Mouse (Mus musculus): ENCODE data around the gene Ap1m2. TPM values are rescaled to one million over a fixed set of nuclear protein-coding genes. Genes with fewer than 3 reads are reported as not detected.
"Not testable (repeated sequence)": the region's sequence is repeated elsewhere in the genome, so short reads cannot be mapped to it uniquely, and the experiment has no call there.

The Ap1m2 gene
- polyA plus RNA-seq, 1 experiment from 2014 or later: 2.2 TPM

DNA sequence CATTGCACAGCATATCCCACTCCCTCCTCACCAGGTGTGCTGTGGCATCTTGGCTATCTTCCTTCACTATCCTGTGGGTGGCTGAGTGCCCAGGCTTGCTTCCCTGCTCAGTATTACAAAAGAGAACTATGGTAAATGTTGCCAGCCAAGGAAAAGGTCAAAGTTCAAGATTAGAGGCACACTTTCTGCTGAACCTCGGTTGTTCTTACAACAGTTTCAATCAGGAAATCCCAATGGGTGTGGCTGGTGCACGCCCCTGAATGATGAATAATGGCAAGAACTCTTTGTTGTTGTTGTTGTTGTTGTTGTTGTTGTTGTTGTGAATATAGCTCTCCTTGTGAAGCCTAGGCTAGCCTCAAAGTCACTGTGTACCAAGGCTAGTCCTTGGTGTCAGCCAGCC is 50.3 kb downstream of the Ap1m2 start:
- no peak for DNase-seq (ENCODE audit: low spot score)
- Histone ChIP-seq H3K9me3 (ENCODE audit: control insufficient read depth, low read length) (no peaks in the 10 kb centered on the region), H3K27me3 (ENCODE audit: control insufficient read depth, insufficient read depth, low read length) (no peaks in the 10 kb centered on the region), H3K4me1 (replicated peaks; ENCODE audit: control insufficient read depth, insufficient read depth, low read length) (peaks cover 14% of the 10 kb centered on the region), H3K4me2 (replicated peaks) (no peak overlapping the region), H3K4me3 (replicated peaks; ENCODE audit: low read length) (no peak overlapping the region), H3K36me3 (replicated peaks; ENCODE audit: control insufficient read depth, insufficient read depth) (no peaks in the 10 kb centered on the region), H3K27ac (no peak overlapping the region), H3K9ac (no peak overlapping the region)
- ATAC-seq (ENCODE audit: low FRiP score): no peak
- 54% methylated on average over 2 of the region's 2 CpGs for WGBS

DNA sequence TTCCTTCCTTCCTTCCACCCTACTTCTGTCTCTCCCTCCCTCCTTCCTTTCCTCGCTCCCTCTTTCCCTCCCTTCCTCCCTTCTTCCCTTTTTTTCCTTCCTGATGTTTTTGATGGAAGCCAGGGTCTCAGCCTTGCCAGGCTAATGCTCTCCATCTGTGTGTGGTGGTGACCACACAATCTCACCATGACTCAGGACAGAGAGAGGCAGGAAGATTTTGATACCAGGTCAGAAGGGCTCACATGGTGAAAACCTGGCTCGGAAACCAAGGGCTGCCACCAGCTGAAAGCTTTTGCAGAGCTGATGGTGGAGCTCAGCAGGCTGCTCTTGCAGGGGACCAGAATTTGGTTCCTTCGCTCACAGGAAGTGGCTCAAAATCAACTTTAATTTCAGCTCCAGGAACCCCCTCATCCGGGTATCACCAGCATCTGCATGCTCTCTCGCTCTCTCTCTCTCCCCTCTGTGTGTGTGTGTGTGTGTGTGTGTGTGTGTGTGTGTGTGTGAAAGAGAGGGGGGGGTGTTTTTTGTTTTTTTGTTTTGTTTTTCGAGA is 51.6 kb downstream of the Ap1m2 start:
- Histone ChIP-seq H3K9ac (no peak overlapping the region), H3K36me3 (replicated peaks; ENCODE audit: control insufficient read depth, insufficient read depth) (no peaks in the 10 kb centered on the region), H3K9me3 (ENCODE audit: control insufficient read depth, low read length) (no peaks in the 10 kb centered on the region), H3K4me2 (replicated peaks) (no peak overlapping the region), H3K4me1 (replicated peaks; ENCODE audit: control insufficient read depth, insufficient read depth, low read length) (0 out of 2 replicates have a peak, but pooled peaks cover 3% of the 10 kb centered on the region), H3K27me3 (ENCODE audit: control insufficient read depth, insufficient read depth, low read length) (no peaks in the 10 kb centered on the region), H3K27ac (no peak overlapping the region), H3K4me3 (replicated peaks; ENCODE audit: low read length) (no peak overlapping the region)
- no peak for ATAC-seq (ENCODE audit: low FRiP score)
- WGBS: 79% methylated on average over 6 of the region's 6 CpGs
- DNase-seq (ENCODE audit: low spot score): no peak

DNA sequence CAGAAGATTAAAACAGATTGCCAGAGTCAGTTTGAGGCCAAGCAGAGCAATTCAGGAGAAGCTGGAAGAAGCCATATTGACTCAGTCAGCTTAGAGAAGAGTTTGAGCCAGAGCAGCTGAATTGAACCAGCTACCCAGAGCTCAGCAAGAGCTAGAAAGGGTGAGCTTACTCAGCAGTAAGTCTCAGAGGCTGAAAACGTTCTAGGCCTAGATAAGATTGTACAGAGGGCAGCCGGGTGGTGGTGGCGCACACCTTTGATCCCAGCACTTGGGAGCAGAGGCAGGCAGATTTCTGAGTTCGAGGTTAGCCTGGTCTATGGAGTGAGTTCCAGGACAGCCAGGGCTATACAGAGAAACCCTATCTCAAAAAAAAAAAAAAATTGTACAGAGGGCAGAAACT is 55.8 kb downstream of the Ap1m2 start:
- H3K4me2 ChIP-seq (replicated peaks); H3K9ac ChIP-seq; H3K27ac ChIP-seq; H3K4me1 ChIP-seq (replicated peaks; ENCODE audit: control insufficient read depth, insufficient read depth, low read length); H3K27me3 ChIP-seq (ENCODE audit: control insufficient read depth, insufficient read depth, low read length); ATAC-seq (ENCODE audit: low FRiP score); H3K4me3 ChIP-seq (replicated peaks; ENCODE audit: low read length); H3K9me3 ChIP-seq (ENCODE audit: control insufficient read depth, low read length); DNase-seq (ENCODE audit: low spot score); H3K36me3 ChIP-seq (replicated peaks; ENCODE audit: control insufficient read depth, insufficient read depth): not testable (repeated sequence)
- WGBS: 81% methylated on average over 4 of the region's 4 CpGs

DNA sequence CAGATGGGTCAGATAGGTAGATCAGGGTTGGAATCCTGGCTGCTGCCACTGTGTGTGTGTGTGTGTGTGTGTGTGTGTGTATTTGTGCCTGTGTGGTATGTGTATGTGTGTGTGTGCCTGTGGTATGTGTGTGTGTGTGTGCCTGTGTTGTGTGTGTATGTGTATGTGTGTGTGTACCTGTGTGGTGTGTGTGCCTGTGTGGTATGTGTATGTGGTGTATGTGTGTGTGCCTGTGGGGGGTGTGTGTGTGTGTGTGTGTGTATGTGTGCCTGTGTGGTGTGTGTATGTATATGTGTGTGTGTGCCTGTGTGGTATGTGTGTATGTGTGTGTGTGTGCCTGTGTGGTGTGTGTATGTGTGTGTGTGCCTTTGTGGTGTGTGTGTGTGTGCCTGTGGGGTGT is 57.4 kb downstream of the Ap1m2 start:
- ATAC-seq (ENCODE audit: low FRiP score): no peak
- DNase-seq (ENCODE audit: low spot score): no peak
- no peak overlapping the region for H3K27ac ChIP-seq
- H3K4me2 ChIP-seq (replicated peaks): no peak overlapping the region
- H3K4me3 ChIP-seq (replicated peaks; ENCODE audit: low read length): no peak overlapping the region
- H3K27me3 ChIP-seq (ENCODE audit: control insufficient read depth, insufficient read depth, low read length): peaks cover 16% of the 10 kb centered on the region
- no peaks in the 10 kb centered on the region for H3K4me1 ChIP-seq (replicated peaks; ENCODE audit: control insufficient read depth, insufficient read depth, low read length)
- no peaks in the 10 kb centered on the region for H3K9me3 ChIP-seq (ENCODE audit: control insufficient read depth, low read length)
- H3K36me3 ChIP-seq (replicated peaks; ENCODE audit: control insufficient read depth, insufficient read depth): no peaks in the 10 kb centered on the region
- H3K9ac ChIP-seq: no peak overlapping the region

DNA sequence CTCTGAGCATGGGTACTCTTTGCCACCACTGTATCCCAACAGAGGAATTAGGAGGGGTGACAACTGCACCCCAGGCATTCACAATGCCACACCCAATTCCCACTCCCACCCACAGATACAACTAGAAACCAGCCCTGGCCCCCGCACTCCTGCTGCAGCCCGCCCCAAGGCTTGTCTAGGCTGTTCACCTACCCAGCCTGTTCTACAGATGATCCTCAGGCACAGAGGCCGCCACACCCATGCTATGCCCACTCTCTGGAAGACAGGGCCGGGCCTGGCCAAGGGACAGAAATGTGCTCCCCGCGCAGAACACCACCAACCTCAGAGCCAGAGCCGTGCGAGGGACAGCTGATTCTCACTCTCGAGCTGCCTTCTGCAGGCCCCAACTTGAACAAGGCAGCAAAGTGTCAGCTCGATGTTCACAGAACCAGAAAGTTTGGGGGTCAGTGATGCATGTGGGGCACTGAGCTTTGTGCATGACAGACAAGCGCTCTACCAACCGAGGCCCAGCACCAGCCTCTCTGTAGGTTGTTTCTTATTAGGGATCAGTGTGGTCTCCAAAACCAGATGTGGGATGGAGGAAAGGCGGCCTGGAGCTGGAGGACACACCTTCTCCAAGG is 60.9 kb downstream of the Ap1m2 start:
- peaks cover 5% of the 10 kb centered on the region; the same call in 1 of the 2 replicates for H3K4me1 ChIP-seq (replicated peaks; ENCODE audit: control insufficient read depth, insufficient read depth, low read length)
- H3K27me3 ChIP-seq (ENCODE audit: control insufficient read depth, insufficient read depth, low read length): peaks cover 47% of the 10 kb centered on the region
- no peak for ATAC-seq (ENCODE audit: low FRiP score)
- H3K9me3 ChIP-seq (ENCODE audit: control insufficient read depth, low read length): no peaks in the 10 kb centered on the region
- no peak overlapping the region for H3K27ac ChIP-seq
- no peaks in the 10 kb centered on the region for H3K36me3 ChIP-seq (replicated peaks; ENCODE audit: control insufficient read depth, insufficient read depth)
- WGBS: 73% methylated on average over 13 of the region's 13 CpGs
- no peak overlapping the region for H3K4me2 ChIP-seq (replicated peaks)
- no peak for DNase-seq (ENCODE audit: low spot score)
- H3K9ac ChIP-seq: no peak overlapping the region
- no peak overlapping the region for H3K4me3 ChIP-seq (replicated peaks; ENCODE audit: low read length)

GRCm38 (mm10) chr9:21250509-21250908 is 61.6 kb downstream of the Ap1m2 start:
- ATAC-seq (ENCODE audit: low FRiP score): no peak
- WGBS: 50% methylated on average over 2 of the region's 2 CpGs

GRCm38 (mm10) chr9:21249629-21250508 is 62.3 kb downstream of the Ap1m2 start:
- Histone ChIP-seq H3K9me3 (ENCODE audit: control insufficient read depth, low read length) (no peaks in the 10 kb centered on the region), H3K36me3 (replicated peaks; ENCODE audit: control insufficient read depth, insufficient read depth) (no peaks in the 10 kb centered on the region), H3K27me3 (ENCODE audit: control insufficient read depth, insufficient read depth, low read length) (peaks cover 60% of the 10 kb centered on the region), H3K4me2 (replicated peaks) (no peak overlapping the region), H3K27ac (no peak overlapping the region), H3K9ac (no peak overlapping the region), H3K4me3 (replicated peaks; ENCODE audit: low read length) (no peak overlapping the region), H3K4me1 (replicated peaks; ENCODE audit: control insufficient read depth, insufficient read depth, low read length) (peaks cover 5% of the 10 kb centered on the region; the same call in 1 of the 2 replicates)
- 38% methylated on average over 17 of the region's 17 CpGs for WGBS
- ATAC-seq (ENCODE audit: low FRiP score) (no peak), DNase-seq (ENCODE audit: low spot score) (no peak)

More at GRCm38 (mm10) chr9:21250509-21250908, 61.6 kb downstream of the Ap1m2 start:
- no peak for DNase-seq (ENCODE audit: low spot score)
- peaks cover 54% of the 10 kb centered on the region for H3K27me3 ChIP-seq (ENCODE audit: control insufficient read depth, insufficient read depth, low read length)
- H3K4me3 ChIP-seq (replicated peaks; ENCODE audit: low read length): no peak overlapping the region
- H3K4me1 ChIP-seq (replicated peaks; ENCODE audit: control insufficient read depth, insufficient read depth, low read length): peaks cover 5% of the 10 kb centered on the region; the same call in 1 of the 2 replicates
- H3K36me3 ChIP-seq (replicated peaks; ENCODE audit: control insufficient read depth, insufficient read depth): no peaks in the 10 kb centered on the region
- no peak overlapping the region for H3K27ac ChIP-seq
- no peak overlapping the region for H3K4me2 ChIP-seq (replicated peaks)
- H3K9ac ChIP-seq: no peak overlapping the region
- no peaks in the 10 kb centered on the region for H3K9me3 ChIP-seq (ENCODE audit: control insufficient read depth, low read length)

DNA sequence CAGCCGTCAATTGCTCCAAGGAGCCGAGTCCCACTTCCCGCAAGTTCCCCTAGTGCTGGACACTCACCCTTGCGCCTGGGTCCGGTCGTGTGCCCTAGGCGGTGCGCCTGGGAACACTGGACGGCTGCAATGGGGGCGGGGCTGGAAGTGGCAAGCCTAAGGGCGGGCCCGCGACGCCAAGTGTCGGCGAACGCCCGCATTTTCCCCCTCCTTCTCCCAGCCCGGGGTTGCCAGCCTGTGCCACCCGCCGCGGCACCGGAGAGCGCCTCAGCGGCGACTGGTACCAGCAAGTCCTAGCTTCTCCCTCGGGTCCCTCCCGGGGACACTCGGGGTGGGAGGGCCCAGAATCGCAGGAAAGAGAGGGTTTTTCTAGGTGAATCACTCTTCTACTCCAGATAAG is 63.8 kb downstream of the Ap1m2 start, which contains the start of gene S1pr5:
TSS of gene S1pr5 (minus strand) at position 118 of the 400 bp plus-strand sequence.
- H3K9ac ChIP-seq: no peak within 1 kb of the TSS
- ATAC-seq (ENCODE audit: low FRiP score): no peak
- no peaks in the 10 kb centered on the region for H3K36me3 ChIP-seq (replicated peaks; ENCODE audit: control insufficient read depth, insufficient read depth)
- H3K4me3 ChIP-seq (replicated peaks; ENCODE audit: low read length): no peak within 1 kb of the TSS
- peaks cover 15% of the 10 kb centered on the region; the same call in 1 of the 2 replicates for H3K4me1 ChIP-seq (replicated peaks; ENCODE audit: control insufficient read depth, insufficient read depth, low read length)
- H3K27me3 ChIP-seq (ENCODE audit: control insufficient read depth, insufficient read depth, low read length): peaks cover 75% of the 10 kb centered on the region
- H3K9me3 ChIP-seq (ENCODE audit: control insufficient read depth, low read length): no peaks in the 10 kb centered on the region
- WGBS: 2% methylated on average over 30 of the region's 30 CpGs
- no peak within 1 kb of the TSS for H3K27ac ChIP-seq
- DNase-seq (ENCODE audit: low spot score): no peak
- H3K4me2 ChIP-seq (replicated peaks): no peak within 1 kb of the TSS

DNA sequence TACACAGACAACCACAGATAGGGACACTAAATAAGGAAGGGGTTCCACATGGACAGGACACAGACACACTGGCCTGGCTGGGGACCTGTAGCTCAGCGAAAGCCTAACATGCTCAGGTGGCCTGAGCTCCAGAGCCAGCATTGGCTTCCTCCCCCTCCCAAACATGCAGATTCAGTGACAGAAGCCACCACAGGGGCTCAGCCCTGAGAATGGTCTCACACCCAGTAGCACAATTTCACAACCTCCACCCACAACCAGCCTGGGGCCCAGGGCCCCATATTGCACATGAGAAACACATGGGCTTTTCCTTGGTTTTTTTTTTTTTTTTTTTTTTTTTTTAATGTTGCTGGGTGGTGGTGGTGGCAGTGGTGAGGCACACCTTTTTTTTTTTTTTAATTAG is 65.8 kb downstream of the Ap1m2 start:
- Histone ChIP-seq H3K4me1 (replicated peaks; ENCODE audit: control insufficient read depth, insufficient read depth, low read length) (peaks cover 15% of the 10 kb centered on the region; the same call in 1 of the 2 replicates), H3K9ac (no peak overlapping the region), H3K4me3 (replicated peaks; ENCODE audit: low read length) (no peak overlapping the region), H3K4me2 (replicated peaks) (no peak overlapping the region), H3K9me3 (ENCODE audit: control insufficient read depth, low read length) (no peaks in the 10 kb centered on the region), H3K36me3 (replicated peaks; ENCODE audit: control insufficient read depth, insufficient read depth) (no peaks in the 10 kb centered on the region), H3K27me3 (ENCODE audit: control insufficient read depth, insufficient read depth, low read length) (peaks cover 89% of the 10 kb centered on the region), H3K27ac (no peak overlapping the region)
- no peak for DNase-seq (ENCODE audit: low spot score)
- no peak for ATAC-seq (ENCODE audit: low FRiP score)
- 75% methylated on average over 1 of the region's 1 CpGs for WGBS
